Mouse (Mus musculus) neural tube, embryonic 12.5 days (tissue): ENCODE measurements around the gene Ccl11. TPM values are rescaled to one million over a fixed set of nuclear protein-coding genes. Genes with fewer than 3 reads are reported as not detected.

Experiments used
- ATAC-seq: fragments of 200-750 bp; cut with Nextera tagmentation; 2 replicates; pipeline ENCODE4 v1.8.0; 2017; ENCODE audit warnings: low read depth, mild to moderate bottlenecking, moderate TSS enrichment, moderate library complexity; ENCODE audit not compliant: low FRiP score
- H3K27ac ChIP-seq: fragments of 300-500 bp; sonication (generic); 2 replicates; pipeline ENCODE4 v1.5.1; 2016
- H3K27me3 ChIP-seq: fragments of 300-500 bp; sonication (generic); replicated peaks from 2 replicates; pipeline ENCODE4 v1.6.1; 2016; ENCODE audit warnings: mild to moderate bottlenecking
- H3K36me3 ChIP-seq: fragments of 300-500 bp; sonication (generic); 2 replicates; pipeline ENCODE4 v1.6.1; 2016; ENCODE audit warnings: mild to moderate bottlenecking
- H3K4me1 ChIP-seq: fragments of 300-500 bp; sonication (generic); 2 replicates; pipeline ENCODE4 v1.6.1; 2016
- H3K4me2 ChIP-seq: fragments of 300-500 bp; sonication (generic); replicated peaks from 2 replicates; pipeline ENCODE4 v1.6.1; 2016; ENCODE audit warnings: mild to moderate bottlenecking
- H3K4me3 ChIP-seq: fragments of 300-500 bp; sonication (generic); 2 replicates; pipeline ENCODE4 v1.5.1; 2016
- H3K9ac ChIP-seq: fragments of 300-500 bp; sonication (generic); 2 replicates; pipeline ENCODE4 v1.6.1; 2016; ENCODE audit warnings: mild to moderate bottlenecking
- H3K9me3 ChIP-seq: fragments of 300-500 bp; sonication (generic); 2 replicates; pipeline ENCODE4 v1.6.1; 2016; ENCODE audit warnings: mild to moderate bottlenecking
- WGBS: fragments of 180-500 bp; shearing (Covaris S2); methylation state at CpG from one replicate; pipeline ENCODE4 v1.1.7; 2016; 5-methylcytosine and 5-hydroxymethylcytosine counted together
- polyA plus RNA-seq: library from polyadenylated mRNA; unstranded; fragments of >200 nt; fragmentation: Nextera tagmentation; extraction: Ambion mirVana; gene quantifications from 2 replicates; pipeline ENCODE4 v1.2.1, GENCODE M21; 2016

The Ccl11 gene
- polyA plus RNA-seq, 1 experiment from 2014 or later = 0.24 TPM

GRCm38 (mm10) chr11:82066953-82067571, 9.4 kb downstream of the Ccl11 start:
- Histone ChIP-seq H3K9ac (no peak overlapping the region), H3K27me3 (no peaks in the 10 kb centered on the region), H3K4me2 (no peak overlapping the region), H3K4me3 (no peak overlapping the region), H3K9me3 (no peaks in the 10 kb centered on the region), H3K27ac (no peak overlapping the region), H3K4me1 (no peaks in the 10 kb centered on the region), H3K36me3 (no peaks in the 10 kb centered on the region)
- WGBS = 84% methylated on average over 7 of the region's 7 CpGs
- no peak for ATAC-seq

GRCm38 (mm10) chr11:82071076-82071475, 13.5 kb downstream of the Ccl11 start:
- no peaks in the 10 kb centered on the region for H3K4me1 ChIP-seq
- ATAC-seq = no peak

GRCm38 (mm10) chr11:82072374-82072773, 14.8 kb downstream of the Ccl11 start:
- H3K4me1 ChIP-seq = no peaks in the 10 kb centered on the region
- no peak overlapping the region for H3K4me2 ChIP-seq
- no peak overlapping the region for H3K9ac ChIP-seq
- H3K4me3 ChIP-seq = no peak overlapping the region
- no peak overlapping the region for H3K27ac ChIP-seq
- no peaks in the 10 kb centered on the region for H3K9me3 ChIP-seq
- H3K27me3 ChIP-seq = no peaks in the 10 kb centered on the region
- H3K36me3 ChIP-seq = no peaks in the 10 kb centered on the region
- 91% methylated on average over 1 of the region's 1 CpGs for whole genome bisulfite sequencing
- ATAC-seq = no peak

More at GRCm38 (mm10) chr11:82071076-82071475, 13.5 kb downstream of the Ccl11 start:
- Histone ChIP-seq H3K27me3 (no peaks in the 10 kb centered on the region), H3K9me3 (no peaks in the 10 kb centered on the region), H3K36me3 (no peaks in the 10 kb centered on the region), H3K9ac (no peak overlapping the region), H3K4me2 (no peak overlapping the region), H3K27ac (no peak overlapping the region), H3K4me3 (no peak overlapping the region)
- WGBS = 80% methylated on average over 3 of the region's 3 CpGs

DNA sequence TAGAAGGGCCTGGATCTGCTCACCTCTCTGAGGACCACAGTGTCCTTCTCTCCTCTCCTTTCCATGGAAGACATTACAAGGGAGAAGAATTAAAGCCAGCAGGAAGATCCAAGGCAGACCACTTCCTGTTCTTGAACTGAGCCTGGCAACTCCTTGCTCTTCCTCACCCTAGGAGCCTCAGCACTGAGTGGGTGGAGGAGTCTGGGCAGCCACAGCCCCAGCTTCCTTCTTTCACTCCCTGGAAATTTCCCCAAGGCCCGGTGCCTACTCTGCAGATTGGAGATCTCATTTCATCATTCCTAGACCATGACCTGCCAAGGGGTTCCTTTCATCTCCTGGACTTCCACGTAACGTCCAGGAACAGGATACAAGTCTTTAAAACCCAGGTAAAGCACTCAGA, 15.4 kb downstream of the Ccl11 start:
- Histone ChIP-seq H3K4me3 (no peak overlapping the region), H3K4me2 (no peak overlapping the region), H3K27ac (no peak overlapping the region), H3K27me3 (no peaks in the 10 kb centered on the region), H3K9ac (no peak overlapping the region), H3K9me3 (no peaks in the 10 kb centered on the region), H3K36me3 (no peaks in the 10 kb centered on the region), H3K4me1 (no peaks in the 10 kb centered on the region)
- WGBS = 86% methylated on average over 3 of the region's 3 CpGs
- ATAC-seq = no peak

DNA sequence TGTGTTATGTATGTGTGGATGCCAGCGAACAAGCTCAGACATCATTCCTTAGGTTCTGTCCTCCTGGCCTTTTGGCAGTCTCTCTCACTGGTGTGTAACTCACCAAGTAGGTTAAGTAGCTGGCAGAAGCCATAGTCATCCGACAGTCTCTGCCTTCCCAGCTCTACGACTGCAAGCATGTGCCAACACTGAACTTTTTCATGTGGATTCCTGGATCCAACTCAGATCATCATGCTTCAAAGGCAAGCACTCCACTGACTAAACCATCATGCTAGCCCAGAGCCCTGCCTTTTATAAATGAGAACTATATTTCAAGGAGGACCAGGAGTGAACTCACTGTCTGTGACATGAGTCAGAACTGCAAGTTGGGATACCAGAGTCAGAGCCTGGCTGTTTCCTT, 16.1 kb downstream of the Ccl11 start:
- H3K4me2 ChIP-seq = no peak overlapping the region
- no peak overlapping the region for H3K27ac ChIP-seq
- 86% methylated on average over 3 of the region's 3 CpGs for WGBS
- no peak for ATAC-seq
- H3K9ac ChIP-seq = no peak overlapping the region
- H3K4me3 ChIP-seq = no peak overlapping the region
- no peaks in the 10 kb centered on the region for H3K4me1 ChIP-seq
- H3K27me3 ChIP-seq = no peaks in the 10 kb centered on the region
- no peaks in the 10 kb centered on the region for H3K9me3 ChIP-seq
- H3K36me3 ChIP-seq = no peaks in the 10 kb centered on the region

GRCm38 (mm10) chr11:82077031-82077430, 19.4 kb downstream of the Ccl11 start:
- Histone ChIP-seq H3K36me3 (no peaks in the 10 kb centered on the region), H3K27me3 (no peaks in the 10 kb centered on the region), H3K9ac (no peak overlapping the region), H3K4me3 (no peak overlapping the region), H3K27ac (no peak overlapping the region), H3K4me2 (no peak overlapping the region), H3K4me1 (no peaks in the 10 kb centered on the region), H3K9me3 (no peaks in the 10 kb centered on the region)
- ATAC-seq = no peak
- WGBS = 81% methylated on average over 3 of the region's 3 CpGs

- no peaks in the 10 kb centered on the region for H3K36me3 ChIP-seq
- no peak overlapping the region for H3K9ac ChIP-seq
- H3K4me2 ChIP-seq = no peak overlapping the region
- no peak overlapping the region for H3K4me3 ChIP-seq
- H3K9me3 ChIP-seq = no peaks in the 10 kb centered on the region
- H3K4me1 ChIP-seq = no peaks in the 10 kb centered on the region
- no peak overlapping the region for H3K27ac ChIP-seq
- no peaks in the 10 kb centered on the region for H3K27me3 ChIP-seq
- no peak for ATAC-seq
Observed at GRCm38 (mm10) chr11:82078136-82078730, 20.6 kb downstream of the Ccl11 start.

DNA sequence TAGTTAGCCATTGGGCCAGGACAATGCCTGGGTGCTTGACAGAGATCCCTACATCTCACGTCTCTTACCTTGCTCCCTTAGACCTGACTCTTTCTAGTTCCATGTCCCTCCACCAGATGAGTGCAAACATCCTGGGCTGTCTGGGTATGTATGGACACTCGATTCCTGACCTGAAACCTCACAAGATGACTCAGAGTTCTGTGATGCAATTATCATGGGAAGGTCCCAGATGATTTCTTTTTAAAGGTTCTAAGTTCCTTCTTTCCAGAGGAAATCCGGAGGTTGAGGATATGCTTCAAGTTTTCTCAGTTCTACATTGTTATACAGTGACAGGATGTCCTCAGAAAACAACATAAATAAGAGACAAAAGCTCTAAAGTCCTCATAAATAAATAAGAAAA, 23.2 kb downstream of the Ccl11 start:
- H3K36me3 ChIP-seq = no peaks in the 10 kb centered on the region
- H3K27ac ChIP-seq = no peak overlapping the region
- H3K27me3 ChIP-seq = no peaks in the 10 kb centered on the region
- no peak overlapping the region for H3K4me2 ChIP-seq
- H3K4me1 ChIP-seq = no peaks in the 10 kb centered on the region
- WGBS = 78% methylated on average over 3 of the region's 3 CpGs
- ATAC-seq = no peak
- H3K9ac ChIP-seq = no peak overlapping the region
- H3K9me3 ChIP-seq = no peaks in the 10 kb centered on the region
- H3K4me3 ChIP-seq = no peak overlapping the region

- no peak overlapping the region for H3K4me2 ChIP-seq
- whole genome bisulfite sequencing = 78% methylated on average over 3 of the region's 3 CpGs
- no peaks in the 10 kb centered on the region for H3K4me1 ChIP-seq
- H3K9ac ChIP-seq = no peak overlapping the region
- H3K9me3 ChIP-seq = no peaks in the 10 kb centered on the region
- H3K36me3 ChIP-seq = no peaks in the 10 kb centered on the region
- no peak overlapping the region for H3K27ac ChIP-seq
- ATAC-seq = no peak
- H3K27me3 ChIP-seq = no peaks in the 10 kb centered on the region
- no peak overlapping the region for H3K4me3 ChIP-seq
Observed at GRCm38 (mm10) chr11:82084360-82084759, 26.7 kb downstream of the Ccl11 start.

- no peaks in the 10 kb centered on the region for H3K9me3 ChIP-seq
- H3K36me3 ChIP-seq = no peaks in the 10 kb centered on the region
- no peak for ATAC-seq
- H3K9ac ChIP-seq = no peak overlapping the region
- no peaks in the 10 kb centered on the region for H3K4me1 ChIP-seq
- H3K4me2 ChIP-seq = no peak overlapping the region
- WGBS = 91% methylated on average over 10 of the region's 10 CpGs
- H3K27me3 ChIP-seq = no peaks in the 10 kb centered on the region
- no peak overlapping the region for H3K27ac ChIP-seq
- H3K4me3 ChIP-seq = no peak overlapping the region
Observed at GRCm38 (mm10) chr11:82099511-82100323, 42.1 kb downstream of the Ccl11 start.

DNA sequence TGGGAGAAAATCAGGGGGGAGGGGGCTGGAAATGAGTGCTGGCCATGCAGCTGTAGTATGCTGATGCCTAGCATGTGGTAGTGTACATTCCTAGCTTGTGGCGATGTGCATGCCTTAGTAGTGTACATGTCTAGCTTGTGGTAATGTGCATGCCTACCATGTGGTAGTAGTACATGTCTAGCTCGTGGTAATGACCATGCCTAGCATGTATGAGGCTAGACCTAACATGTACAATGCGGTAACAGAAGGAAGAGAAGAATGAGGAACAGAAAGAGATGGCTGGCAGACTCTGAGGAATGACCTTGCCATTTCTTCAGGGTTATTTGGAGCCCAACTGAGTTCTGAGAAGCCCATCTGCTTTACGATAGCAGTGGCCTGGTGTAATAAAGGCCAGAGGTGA, 43.5 kb downstream of the Ccl11 start:
- Histone ChIP-seq H3K4me2 (no peak overlapping the region), H3K9me3 (no peaks in the 10 kb centered on the region), H3K4me1 (no peaks in the 10 kb centered on the region), H3K36me3 (no peaks in the 10 kb centered on the region), H3K27me3 (no peaks in the 10 kb centered on the region), H3K4me3 (no peak overlapping the region), H3K27ac (no peak overlapping the region), H3K9ac (no peak overlapping the region)
- 79% methylated on average over 4 of the region's 4 CpGs for WGBS
- no peak for ATAC-seq

DNA sequence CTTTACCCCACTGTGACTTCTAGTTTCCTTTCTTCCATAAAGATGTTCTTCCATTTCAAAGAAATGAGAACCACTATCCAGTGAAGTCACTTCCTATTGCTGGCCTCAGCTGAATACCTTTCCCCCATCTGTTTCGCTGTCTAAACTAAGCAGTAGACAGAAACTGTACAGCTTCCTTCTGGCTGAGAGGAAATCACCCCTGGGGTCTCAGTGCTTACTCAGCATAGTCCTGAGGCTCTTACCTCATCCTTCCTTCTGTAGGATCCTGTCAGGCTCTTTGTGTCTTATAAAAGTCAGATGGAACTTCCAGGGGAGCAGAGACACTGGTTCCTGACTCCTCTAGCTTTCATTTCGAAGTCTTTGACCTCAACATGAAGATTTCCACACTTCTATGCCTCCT, 43.9 kb downstream of the Ccl11 start, which contains the start of gene Ccl12:
Ccl12 (plus strand) TSS at position 317 of the 400 bp plus-strand sequence.
- H3K4me3 ChIP-seq = no peak within 1 kb of the TSS
- ATAC-seq = no peak
- no peak within 1 kb of the TSS for H3K9ac ChIP-seq
- no peaks in the 10 kb centered on the region for H3K27me3 ChIP-seq
- H3K4me1 ChIP-seq = no peaks in the 10 kb centered on the region
- no peak within 1 kb of the TSS for H3K4me2 ChIP-seq
- no peaks in the 10 kb centered on the region for H3K9me3 ChIP-seq
- no peak within 1 kb of the TSS for H3K27ac ChIP-seq
- 71% methylated on average over 2 of the region's 2 CpGs for WGBS
- H3K36me3 ChIP-seq = no peaks in the 10 kb centered on the region
